Mouse (Mus musculus) gastrocnemius, postnatal 36 days (tissue): Measurements from ENCODE around the gene Lrp5. TPM values are rescaled to one million over a fixed set of nuclear protein-coding genes. Genes with fewer than 3 reads are reported as not detected.
"Not testable (repeated sequence)": the region's sequence is repeated elsewhere in the genome, so short reads cannot be mapped to it uniquely, and the experiment has no call there.

Experiments
- DNase-seq, 2 experiments: peaks; one replicate each; pipeline ENCODE4 v3.0.0; 2022
- intact Hi-C: fragments of 180-260 bp; cut with DNase I; formaldehyde crosslinking; loops from one replicate; pipeline ENCODE4 v1.15.1; 2025
- total RNA-seq, 2 experiments: library from RNA; stranded (reverse); gene quantifications; 2 replicates each; pipeline ENCODE4 v1.2.3; 2021

Lrp5 gene
- total RNA-seq, 2 experiments from 2014 or later, result 21.9 to 22.9 TPM

- intact Hi-C loops, result no loop called here
- DNase-seq, result no peak
Measured at GRCm38 (mm10) chr19:3665510-3665909, 20.9 kb downstream of the Lrp5 start.

- DNase-seq, result no peak
- intact Hi-C loops, result no loop called here
Measured at GRCm38 (mm10) chr19:3657947-3658346, 28.4 kb downstream of the Lrp5 start.

GRCm38 (mm10) chr19:3657065-3657464 is 29.3 kb downstream of the Lrp5 start:
- intact Hi-C loops, DNase-seq: not testable (repeated sequence)

GRCm38 (mm10) chr19:3656144-3656543 is 30.2 kb downstream of the Lrp5 start:
- no peak for DNase-seq
- intact Hi-C loops, result no loop called here

GRCm38 (mm10) chr19:3654940-3655339 is 31.4 kb downstream of the Lrp5 start:
- intact Hi-C loops, result loop anchor here (5.0 kb wide), 1 partner anchor 38 kb away; no protein-coding TSS in a partner anchor
- no peak for DNase-seq

- intact Hi-C loops, result loop anchor here (5.0 kb wide), 1 partner anchor 37 kb away; no protein-coding TSS in a partner anchor
- no peak for DNase-seq
Measured at GRCm38 (mm10) chr19:3654058-3654457, 32.3 kb downstream of the Lrp5 start.

GRCm38 (mm10) chr19:3653508-3653907 is 32.9 kb downstream of the Lrp5 start:
- no peak for DNase-seq
- intact Hi-C loops, result loop anchor here (5.0 kb wide), 1 partner anchor 36 kb away; no protein-coding TSS in a partner anchor

GRCm38 (mm10) chr19:3651989-3652388 is 34.4 kb downstream of the Lrp5 start:
- intact Hi-C loops, result loop anchor here (5.0 kb wide), 1 partner anchor 35 kb away; no protein-coding TSS in a partner anchor
- no peak for DNase-seq

GRCm38 (mm10) chr19:3651220-3651619 is 35.1 kb downstream of the Lrp5 start:
- DNase-seq, result no peak
- intact Hi-C loops, result loop anchor here (5.0 kb wide), 1 partner anchor 34 kb away; no protein-coding TSS in a partner anchor

- no peak for DNase-seq
- intact Hi-C loops, result loop anchor here (5.0 kb wide), 1 partner anchor 33 kb away; no protein-coding TSS in a partner anchor
Measured at GRCm38 (mm10) chr19:3650448-3650847, 35.9 kb downstream of the Lrp5 start.

- no peak for DNase-seq
- intact Hi-C loops, result no loop called here
Measured at GRCm38 (mm10) chr19:3648830-3649450, 37.4 kb downstream of the Lrp5 start.

GRCm38 (mm10) chr19:3647999-3648398 is 38.4 kb downstream of the Lrp5 start:
- DNase-seq, result no peak

GRCm38 (mm10) chr19:3645813-3646212 is 40.6 kb downstream of the Lrp5 start:
- intact Hi-C loops, result no loop called here
- no peak for DNase-seq

More at GRCm38 (mm10) chr19:3647999-3648398, 38.4 kb downstream of the Lrp5 start:
- intact Hi-C loops, result no loop called here

GRCm38 (mm10) chr19:3645318-3645717 is 41.0 kb downstream of the Lrp5 start:
- intact Hi-C loops, result no loop called here
- DNase-seq, result no peak

GRCm38 (mm10) chr19:3639561-3639960 is 46.8 kb downstream of the Lrp5 start:
- no peak for DNase-seq
- intact Hi-C loops, result no loop called here

- no peak for DNase-seq
Measured at GRCm38 (mm10) chr19:3638698-3639097, 47.7 kb downstream of the Lrp5 start.

GRCm38 (mm10) chr19:3632018-3632417 is 54.3 kb downstream of the Lrp5 start:
- intact Hi-C loops, result no loop called here
- DNase-seq, result no peak

More at GRCm38 (mm10) chr19:3638698-3639097, 47.7 kb downstream of the Lrp5 start:
- intact Hi-C loops, result no loop called here

GRCm38 (mm10) chr19:3631431-3631830 is 54.9 kb downstream of the Lrp5 start:
- DNase-seq, result no peak
- intact Hi-C loops, result no loop called here

- intact Hi-C loops, result no loop called here
Measured at GRCm38 (mm10) chr19:3630486-3630885, 55.9 kb downstream of the Lrp5 start.

GRCm38 (mm10) chr19:3630027-3630426 is 56.3 kb downstream of the Lrp5 start:
- DNase-seq, result no peak
- intact Hi-C loops, result no loop called here

More at GRCm38 (mm10) chr19:3630486-3630885, 55.9 kb downstream of the Lrp5 start:
- DNase-seq, result no peak

- no peak for DNase-seq
- intact Hi-C loops, result loop anchor here (5.0 kb wide), 1 partner anchor 34 kb away; no protein-coding TSS in a partner anchor
Measured at GRCm38 (mm10) chr19:3628223-3628622, 58.1 kb downstream of the Lrp5 start.

- intact Hi-C loops, result loop anchor here (5.0 kb wide), 1 partner anchor 37 kb away; no protein-coding TSS in a partner anchor
- DNase-seq, result no peak
Measured at GRCm38 (mm10) chr19:3625111-3625510, 61.3 kb downstream of the Lrp5 start.
